Mouse (Mus musculus) urinary bladder, adult 18-20 months (tissue): ENCODE results near the gene Stra6.

Experiments
- DNase-seq, 2 experiments: peaks; one replicate each; pipeline ENCODE4 v3.0.0; 2022; ENCODE audit warnings: low spot score in 2 of 2, mixed read lengths in 2 of 2

The Stra6 gene

DNA sequence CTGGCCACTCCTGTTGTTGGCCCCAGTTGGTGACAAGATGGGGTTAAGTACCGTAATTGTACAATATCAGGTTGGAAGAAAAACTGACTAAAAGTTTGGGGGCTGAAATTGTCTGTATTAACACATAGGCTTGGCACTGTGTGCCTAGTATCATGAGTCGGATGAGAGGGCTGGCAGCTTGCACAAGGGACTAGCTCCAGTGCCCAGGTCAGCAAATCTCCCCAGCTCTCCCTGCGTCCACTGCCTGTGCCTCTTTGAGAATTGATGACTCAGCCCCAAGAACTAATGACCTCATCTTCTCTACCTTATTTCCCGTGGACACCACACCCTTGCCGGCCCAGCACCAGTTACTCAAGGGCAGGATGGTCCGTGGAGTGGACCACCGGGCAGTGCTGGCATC, 13.7 kb upstream of the Stra6 start:
- DNase-seq: no peak

DNA sequence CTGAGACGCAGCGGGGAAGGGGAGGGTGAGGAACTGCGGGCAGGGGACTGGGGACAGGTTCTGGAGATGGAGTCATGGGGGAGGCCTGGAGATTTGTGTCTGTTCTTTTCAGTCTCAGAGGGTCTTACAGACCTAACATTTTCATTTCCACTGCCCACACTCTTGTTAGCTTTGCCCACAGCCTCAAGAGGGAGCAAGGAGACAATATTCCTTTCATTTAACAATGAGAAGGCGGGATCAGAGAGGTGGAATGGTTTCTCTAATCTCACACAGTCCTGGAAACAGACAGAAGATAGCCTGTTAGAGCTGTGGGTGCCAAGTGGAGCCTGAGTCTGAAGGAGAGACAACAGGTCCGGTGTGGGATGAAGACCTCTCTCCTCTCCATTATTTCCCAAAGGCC, 11.7 kb upstream of the Stra6 start:
- DNase-seq: no peak

DNA sequence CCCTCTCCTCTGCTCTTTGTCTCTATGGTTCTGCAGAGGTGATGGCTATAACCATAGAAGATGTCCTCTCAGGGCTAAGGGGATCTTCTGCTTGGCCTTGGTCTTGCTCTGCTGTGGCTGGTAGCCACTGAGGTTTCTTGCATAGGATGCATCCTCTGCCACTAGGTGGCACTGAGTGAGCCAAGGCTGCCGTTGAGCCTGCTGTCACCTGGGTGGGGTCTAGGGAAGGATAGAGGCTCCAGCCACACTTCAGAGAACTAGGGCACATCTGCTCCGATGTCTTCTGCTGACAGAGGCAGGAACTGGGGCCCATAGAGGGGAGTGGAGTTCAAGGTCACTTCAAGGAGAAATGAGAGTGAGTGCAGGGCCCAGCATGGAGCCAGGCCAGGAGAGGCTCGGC, 10.5 kb upstream of the Stra6 start:
- no peak for DNase-seq

DNA sequence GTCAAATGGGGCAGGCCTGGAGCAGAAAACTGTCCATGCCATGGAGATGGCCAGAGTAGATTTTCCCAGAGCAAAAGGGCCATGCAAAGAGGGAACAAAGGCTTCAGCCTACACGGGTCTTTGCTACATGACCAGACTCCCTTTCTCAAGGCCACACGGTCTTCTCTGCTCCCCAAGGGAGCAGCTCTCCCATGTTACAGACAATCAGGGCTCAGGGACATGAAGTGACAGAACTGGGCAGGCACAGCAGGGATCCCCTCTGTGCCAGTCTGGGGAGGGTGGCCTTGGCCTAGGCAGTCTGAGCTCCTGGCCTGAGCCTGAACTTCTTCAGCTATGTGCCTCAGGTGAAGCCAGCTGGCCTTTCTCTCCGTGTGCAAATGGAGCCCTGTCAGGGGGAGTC, 10.0 kb upstream of the Stra6 start:
- no peak for DNase-seq

DNA sequence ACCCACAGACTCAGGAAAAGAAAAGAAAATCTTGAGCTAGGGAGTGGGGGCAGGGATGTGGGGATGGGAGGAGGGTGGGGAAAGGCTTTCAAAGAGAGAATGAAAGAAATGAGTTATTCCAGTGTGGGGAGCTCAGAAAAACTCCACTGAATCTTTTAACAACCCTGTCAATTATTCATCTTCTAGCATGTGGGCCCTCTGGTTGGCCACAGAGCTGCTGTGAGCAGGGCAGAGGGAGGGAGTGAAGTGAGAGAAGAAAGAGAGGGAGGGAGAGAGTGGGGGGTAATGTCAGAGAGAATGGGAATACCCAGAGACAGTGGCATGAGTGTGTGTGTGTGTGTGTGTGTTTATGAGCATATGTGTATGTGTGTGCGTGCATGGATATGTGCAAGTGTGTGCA, 9.6 kb upstream of the Stra6 start:
- no peak for DNase-seq

DNA sequence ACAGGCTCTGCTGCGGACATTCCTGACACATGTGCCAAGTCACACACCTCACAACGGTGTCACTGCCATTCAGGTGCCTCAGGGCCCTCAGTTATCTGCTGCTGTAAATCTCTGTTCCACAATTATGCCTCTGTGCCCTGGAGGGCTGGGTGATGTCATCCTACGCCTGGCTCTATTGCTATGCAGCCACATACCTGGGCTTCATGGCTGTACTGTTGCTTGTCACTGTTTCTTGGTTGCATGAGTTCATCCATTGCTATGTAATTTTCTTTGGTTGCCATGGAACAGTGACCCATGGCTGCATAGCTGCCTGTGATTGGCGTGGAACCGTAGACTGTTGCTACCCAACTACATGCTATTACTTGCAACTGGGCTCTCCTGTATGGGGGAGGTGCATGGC, 7.9 kb upstream of the Stra6 start:
- DNase-seq: no peak

DNA sequence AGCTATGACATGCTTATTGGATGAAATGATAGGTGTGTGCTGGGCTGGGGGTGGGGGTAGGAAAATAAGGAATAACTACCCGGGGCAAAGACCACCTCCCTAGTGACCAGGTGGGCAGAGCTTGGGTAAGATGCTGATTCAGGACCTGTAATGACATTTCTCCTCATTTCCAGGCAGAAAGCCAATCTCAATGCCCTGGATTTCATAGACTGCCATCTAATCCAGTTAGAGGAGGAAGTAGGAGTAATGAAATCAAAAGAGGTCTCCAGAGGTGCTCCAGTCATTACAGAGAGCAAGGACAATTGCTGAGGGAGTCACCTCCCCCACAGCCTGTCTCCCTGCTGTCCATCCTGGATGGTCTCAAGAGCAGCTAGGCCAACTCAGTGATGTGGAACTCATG, 3.7 kb upstream of the Stra6 start:
- DNase-seq: no peak

DNA sequence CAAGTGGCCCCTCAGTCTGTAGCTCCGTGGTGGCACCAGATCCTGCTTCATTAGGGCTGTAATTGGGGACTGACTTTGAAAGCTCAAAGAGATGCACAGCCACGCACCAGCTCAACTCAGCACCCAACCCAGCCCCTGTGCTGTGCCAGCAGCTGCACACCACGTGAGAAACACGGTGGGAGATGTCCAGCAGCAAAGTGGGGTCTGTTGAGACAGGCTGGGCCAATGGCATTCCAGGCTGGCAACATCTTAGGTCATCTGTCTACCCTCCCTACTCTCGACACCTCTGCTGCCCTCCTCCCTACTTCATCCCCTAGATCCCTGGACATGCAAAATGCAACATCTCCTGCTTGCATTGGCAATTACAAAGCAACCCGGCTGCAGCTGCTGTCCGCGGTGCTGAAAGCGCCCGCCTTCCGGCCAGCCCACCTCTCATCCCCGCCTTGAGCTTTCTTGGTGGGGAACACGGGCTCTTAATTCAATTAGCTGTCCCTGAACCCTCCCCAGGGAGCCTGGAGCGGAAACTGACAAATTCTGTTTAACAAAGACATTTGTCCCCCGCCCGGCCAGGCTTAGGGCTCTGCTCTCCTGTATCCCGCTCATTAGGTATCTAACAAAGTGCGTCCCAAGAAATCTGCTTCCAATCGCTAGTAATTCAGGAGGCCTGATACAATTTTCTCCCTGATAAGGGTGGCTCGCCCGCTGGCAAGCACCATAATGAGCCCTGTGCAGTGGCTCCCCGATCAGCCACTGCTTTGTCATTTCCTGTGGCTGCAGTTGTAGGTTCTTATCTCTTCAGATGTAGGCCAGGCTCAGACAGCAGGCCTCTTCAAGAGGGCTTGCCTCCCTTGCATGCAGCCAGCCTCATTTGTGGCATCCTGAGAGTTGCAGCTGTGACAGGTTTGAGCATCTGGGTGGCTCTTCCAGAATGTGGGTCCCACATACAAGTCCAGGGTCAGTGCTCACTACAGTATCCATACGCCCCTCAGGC, 2.6 kb upstream of the Stra6 start:
- DNase-seq: peak in 1 of 2 experiments; percentile 24

DNA sequence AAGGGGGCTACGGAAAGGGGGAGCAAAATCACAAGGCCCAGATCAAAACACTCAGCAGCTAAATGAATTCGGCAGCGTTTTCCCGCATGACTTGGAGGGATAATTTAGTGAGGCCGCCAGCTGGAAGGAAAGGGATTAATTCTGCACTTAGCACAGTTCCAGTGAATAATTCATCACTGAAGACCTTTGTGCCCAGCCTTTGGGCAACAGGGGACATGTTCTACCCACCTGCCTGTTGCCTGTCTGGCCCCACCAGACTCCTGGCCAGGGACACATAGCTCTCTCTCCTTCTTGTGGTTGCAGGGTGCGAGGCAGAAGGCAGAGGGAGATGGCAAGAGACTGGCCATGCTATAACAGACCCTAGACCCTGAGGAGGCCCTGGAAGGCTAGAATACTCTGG, 1.9 kb downstream of the Stra6 start:
- DNase-seq: no peak

DNA sequence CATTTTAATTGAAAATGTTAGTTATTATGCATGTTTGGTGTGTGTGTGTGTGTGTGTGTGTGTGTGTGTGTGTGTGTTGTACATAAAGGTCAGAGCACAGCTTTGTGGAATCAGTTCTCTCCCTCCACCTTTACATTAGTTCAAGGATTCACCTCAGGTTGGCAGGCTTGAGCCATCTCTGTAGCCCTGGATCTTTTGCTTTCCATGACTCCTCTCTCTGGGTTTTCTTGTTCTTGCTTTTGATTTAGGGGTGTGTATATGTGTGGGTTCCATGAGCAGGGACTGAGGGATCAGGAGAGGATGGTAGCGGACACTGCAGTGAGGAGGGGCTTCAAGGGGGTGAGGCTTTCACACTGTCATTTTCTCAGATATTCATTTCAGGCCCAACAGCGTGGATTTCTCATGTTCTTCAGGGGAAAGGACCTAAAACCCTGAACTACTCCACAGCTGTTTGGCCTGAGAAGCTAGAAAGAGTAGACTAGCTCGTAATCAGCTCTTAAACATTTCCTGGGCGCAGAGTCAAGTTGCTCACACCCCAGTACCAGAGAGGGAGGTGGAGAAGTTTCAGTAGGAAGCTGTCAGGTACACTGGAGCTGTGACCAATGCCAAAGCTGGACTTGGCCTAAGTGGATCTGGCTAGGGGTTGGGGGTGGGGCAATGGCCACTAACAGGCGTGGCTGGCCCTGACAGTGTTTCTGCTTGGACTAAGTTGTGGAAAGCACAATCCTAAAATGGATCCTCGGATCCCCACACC, 2.6 kb downstream of the Stra6 start:
- DNase-seq: no peak

DNA sequence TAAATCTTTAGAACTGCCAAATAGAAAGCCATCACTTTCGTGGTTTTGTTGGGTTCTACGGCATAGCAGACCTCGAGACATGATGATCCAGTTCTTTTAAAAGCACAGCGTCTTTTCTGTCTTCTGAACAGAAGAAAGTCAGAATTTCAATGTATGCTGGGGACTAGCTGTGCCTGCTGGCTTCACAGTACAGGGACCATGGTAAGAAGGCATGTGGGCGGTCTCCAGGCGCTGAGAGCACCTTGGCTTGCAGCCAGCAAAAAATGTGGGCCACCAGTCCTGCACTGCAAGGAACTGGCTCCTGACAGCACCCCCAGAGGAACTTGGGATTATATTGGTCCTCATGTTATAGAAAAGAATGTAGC, 3.1 kb downstream of the Stra6 start:
- no peak for DNase-seq

DNA sequence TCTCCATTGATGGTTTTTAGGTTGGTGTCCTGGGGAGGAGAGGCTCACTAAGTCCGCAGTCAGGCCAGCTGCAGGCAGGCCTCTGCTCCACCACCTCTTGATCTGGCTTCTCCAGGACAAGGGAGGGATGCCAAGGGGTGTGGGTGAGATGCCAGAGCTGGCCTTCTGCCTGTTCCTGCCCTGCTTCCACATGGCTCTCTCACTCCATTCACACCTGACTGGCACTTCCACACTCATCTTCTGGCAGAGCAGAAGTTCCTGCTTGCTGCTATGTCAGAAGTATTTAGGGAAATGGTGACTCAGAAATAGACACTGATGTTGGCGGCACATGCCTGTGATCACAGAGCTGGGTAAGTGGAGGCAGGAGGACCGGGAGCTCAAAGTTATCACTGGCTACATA, 4.0 kb downstream of the Stra6 start:
- DNase-seq: no peak

DNA sequence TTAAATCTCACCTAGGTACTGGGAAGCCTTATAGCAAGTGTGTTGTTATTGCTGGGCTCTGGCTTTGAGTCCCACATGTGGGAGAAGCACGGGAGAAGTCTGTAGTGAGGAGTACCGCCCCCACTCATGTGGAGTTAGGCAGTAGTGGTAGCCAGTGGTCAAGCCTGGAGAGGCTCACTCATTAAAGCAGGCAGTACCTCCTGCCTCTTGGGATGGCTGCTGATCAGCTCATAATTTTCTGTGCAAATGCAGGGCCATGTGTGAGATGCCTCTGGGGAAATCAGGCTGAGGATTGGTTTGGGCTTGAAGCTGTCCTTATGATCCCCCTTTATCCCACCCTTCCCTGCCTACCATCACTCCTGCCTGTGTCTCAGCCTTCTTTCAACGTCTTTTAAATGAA, 11.0 kb downstream of the Stra6 start:
- DNase-seq: no peak

DNA sequence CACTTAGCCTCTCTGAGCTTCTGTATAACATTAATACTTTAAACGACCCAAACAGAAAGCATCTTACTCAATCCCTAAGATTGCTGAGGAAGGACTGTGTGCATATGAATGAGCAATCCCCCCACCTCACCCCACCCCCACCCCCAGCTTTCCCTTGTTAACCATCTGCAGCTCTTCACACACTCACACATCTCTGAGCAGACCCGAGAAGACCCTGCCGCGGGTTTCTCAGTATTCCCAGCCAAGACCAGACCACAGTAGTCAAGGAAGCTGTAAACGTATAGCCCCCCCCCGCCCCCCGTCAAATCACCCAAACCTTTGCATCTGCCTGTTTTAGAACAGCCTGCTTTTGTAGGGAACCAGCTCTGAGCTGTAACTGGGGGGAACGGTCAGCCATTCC, 21.0 kb downstream of the Stra6 start:
- DNase-seq: no peak

DNA sequence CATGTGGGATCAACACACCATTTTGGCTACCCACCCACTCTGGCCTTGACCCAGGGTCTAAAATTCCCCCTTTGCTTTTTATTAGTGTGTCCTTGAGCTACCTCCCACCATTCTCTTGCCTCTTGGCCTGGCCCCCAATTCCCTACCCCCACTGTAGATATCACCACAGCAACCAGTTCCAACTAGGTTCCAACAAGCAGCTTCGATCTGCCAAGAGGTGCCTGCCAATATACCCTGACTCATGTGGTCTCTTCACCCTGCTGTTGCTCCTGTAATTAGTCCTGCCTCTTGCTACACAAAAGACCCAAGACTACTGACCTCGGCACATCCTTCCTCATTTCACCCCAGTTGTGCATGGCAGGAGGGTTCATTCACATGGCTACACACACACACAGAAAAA, 21.5 kb downstream of the Stra6 start:
- DNase-seq: no peak

DNA sequence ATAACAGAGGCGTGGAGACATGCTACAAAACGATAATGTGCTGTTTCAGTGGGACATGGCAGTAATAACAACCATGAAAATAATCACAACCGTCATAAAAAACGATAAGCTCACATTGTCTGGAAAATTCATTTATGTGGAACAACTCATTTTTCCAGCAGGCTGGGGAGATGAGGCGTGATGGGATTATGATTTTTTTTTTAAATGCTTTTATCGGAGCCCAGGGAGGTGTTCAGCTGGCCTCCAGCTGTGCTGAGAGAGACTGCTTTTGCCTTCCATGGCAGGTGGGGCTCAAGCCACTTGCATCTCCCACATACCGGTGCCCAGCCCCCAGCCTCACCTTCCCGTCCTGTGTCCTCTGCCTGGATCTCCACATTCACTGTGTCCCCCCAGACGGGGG, 22.6 kb downstream of the Stra6 start:
- no peak for DNase-seq

DNA sequence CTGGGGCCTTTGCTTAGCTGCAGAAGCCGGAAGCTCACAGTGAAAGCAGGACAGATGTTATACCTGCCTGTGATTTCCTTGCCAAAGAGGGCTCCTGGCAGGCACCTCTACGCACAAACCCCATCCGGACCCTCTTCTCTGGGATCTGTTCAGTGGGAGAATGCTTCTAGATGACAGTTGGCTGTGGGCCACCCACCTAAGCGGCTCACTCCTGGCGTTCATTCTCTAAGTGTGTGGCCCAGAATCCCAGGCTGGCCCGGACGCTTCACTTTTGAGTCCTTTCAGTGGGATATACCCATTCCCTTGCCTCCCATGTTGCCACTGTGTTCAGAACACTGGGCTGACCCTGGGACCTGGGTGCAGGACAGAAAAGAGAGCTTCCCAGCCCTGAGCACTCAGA, 23.3 kb downstream of the Stra6 start:
- DNase-seq: no peak

DNA sequence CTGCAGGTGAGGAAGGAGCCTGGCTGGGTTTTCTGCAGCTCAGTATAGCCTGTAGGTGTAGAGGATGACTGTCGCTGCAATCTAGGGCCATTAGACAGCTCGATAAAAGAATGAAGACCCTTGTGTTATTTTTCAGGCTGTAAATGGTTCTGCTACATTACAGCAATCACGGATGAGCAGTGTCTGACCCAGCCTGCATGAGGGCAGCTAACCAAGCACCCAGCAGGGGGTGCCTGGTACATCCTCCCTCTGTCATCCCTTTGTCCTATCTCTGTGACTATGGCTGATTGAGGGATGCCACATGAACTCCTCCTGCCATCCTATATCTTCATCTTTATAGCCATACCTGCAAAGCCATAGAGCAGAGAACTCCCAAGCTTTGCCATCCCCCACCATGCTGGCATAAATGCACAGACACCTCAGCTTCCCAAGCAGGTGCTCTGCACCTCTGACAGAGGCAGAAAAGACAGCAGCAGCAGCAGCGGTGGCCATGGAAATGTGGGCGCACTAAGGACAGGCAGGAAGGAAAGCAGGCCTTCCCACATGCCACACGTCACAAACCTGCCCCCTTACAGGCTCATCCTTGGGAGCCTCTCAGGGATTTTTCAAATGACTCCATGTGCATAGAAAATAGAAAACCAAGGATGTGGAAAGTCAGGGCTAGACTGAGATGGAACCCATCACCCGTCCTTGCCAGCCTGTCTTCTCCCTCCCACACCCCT, 23.9 kb downstream of the Stra6 start:
- DNase-seq: no peak

DNA sequence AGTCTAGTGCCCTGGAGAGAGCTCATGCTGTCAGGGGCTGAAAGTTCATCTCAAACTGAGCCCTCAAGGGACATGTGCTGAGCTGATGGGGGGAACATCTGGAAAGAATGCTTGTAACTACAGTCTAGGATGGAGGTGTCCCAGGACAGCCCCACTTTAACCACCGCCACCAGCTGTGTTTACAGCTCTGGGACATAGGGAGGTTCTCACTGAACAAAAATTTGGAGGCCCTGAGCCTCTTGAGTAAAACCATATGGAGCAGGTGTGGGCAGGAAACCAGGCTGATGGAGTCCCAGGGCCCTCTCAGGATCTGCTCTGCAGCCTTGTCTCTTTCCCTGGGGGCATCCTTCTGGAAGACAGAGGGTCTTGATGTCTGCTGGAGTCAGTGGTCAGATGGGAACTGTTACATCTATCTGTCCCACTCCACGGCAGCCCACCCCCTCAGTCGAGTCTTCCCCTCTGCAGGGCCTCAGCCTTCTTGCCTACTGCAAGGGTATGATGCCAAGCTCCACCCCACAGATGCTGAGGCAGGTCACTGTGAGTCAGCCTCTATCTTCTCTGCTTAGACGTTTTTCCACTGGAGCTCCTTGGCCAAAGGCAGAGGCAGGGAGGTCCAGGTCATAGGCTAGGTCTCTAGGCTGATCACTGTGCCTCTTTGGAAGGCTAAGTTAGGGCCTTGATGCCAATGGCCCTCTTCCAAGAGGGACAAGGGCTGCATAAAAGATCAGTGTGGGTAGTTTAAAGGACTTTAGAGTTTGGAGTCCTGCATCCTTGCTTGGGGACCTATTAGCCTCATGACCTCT, 28.2 kb downstream of the Stra6 start:
- DNase-seq: peak in 1 of 2 experiments; percentile 6

DNA sequence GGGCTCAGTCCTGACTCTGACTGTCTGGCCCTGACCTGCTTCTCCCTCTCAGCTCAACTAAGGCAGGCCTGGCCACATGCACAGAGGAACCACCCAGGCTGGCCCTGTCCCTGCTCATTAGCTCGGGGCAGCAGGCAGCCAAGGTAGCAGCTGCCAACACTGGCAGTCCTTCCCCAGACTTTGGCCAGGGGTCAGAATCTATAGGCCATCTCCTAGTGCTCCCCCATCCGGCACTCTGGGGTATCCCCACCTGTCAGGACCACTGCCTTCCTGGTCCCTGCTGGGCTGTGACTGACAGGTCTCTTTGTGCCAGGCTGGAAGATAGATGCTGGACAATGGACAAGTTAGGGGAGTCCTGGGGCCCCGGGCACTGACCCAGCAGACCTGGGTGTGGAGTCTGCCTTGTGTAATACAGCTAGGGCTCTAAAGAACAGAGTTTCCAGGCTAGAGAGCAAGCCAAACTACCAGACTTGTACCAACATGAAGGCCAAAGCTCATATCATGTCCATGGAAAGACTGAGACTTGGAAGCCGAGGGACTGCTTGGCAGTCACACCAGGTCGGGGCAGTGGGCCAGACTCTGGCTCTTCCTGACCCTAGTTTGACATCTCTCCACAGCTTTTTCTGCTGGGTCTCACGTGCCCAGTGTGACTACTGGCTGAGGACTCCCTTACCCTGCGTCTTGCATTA, 29.1 kb downstream of the Stra6 start:
- peak in 1 of 2 experiments; percentile 20 for DNase-seq

DNA sequence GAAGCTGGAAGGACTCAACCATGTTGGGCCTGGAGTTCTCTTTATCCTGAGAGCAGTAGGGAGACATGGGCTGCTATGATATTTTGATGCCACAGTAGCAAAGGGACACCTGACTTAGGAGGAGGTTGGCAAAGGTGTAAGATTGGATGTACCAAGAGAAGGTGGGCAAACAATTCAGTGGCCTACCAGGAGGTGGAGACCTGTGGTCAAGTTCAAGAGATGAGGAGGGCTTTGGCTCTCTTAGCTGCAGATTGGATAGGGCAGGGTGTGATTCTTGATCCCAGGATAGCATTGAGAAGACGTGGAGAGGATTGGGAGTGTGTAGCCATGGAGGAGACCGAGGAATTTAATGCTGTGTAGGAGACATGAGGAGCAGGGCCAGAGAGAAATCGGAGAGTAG, 30.2 kb downstream of the Stra6 start:
- no peak for DNase-seq
